In the genomic region with DNA sequence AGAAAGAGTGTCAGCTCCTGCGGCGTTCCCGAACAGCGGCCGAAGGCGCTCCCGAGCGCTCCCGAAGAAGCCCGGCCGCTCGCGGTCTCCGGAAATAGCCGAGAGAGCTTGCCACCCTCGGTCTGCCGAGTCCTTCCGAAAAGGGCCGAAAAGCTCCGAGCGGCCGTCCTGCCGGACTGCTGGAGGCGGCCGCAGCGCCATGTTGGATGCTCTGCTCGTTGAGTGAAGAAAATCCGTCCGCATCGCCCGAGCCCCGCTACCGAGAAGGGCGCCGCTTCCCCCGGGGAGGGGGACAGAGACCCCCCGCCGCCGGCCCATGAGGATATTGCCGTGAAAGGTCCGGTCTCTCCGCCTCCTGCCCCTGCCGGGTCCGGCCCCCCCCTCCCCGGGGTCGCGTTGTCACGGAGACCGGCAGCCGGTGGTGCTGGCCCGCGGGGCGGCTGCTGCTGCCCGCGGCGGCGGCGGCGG, we compare ENCODE assay signal across 8 mouse cellular contexts. TPM values are rescaled to one million over a fixed set of nuclear protein-coding genes. Genes with fewer than 3 reads are reported as not detected.
DNase-seq lines count a peak whose midpoint lies in the region; ATAC-seq lines count a peak whose summit lies in the region.

No protein-coding gene starts in this region.

- H3K4me3 ChIP-seq in intestine, embryonic 14.5 days (ENCODE audit: low read depth, low read length): peak overlapping the region; percentile 88

- peak; percentile 91 for ATAC-seq in intestine, embryonic 14.5 days (replicated peaks; ENCODE audit: low FRiP score, low TSS enrichment, low read depth)

- WGBS in intestine, embryonic 14.5 days: 0% methylated on average over 45 of the region's 59 CpGs

- H3K9me3 ChIP-seq in intestine, embryonic 14.5 days (ENCODE audit: control insufficient read depth, low read length): no peaks in the 10 kb centered on the region

- H3K36me3 ChIP-seq in intestine, embryonic 14.5 days (ENCODE audit: control insufficient read depth, insufficient read depth, low read length): peaks cover 21% of the 10 kb centered on the region

- H3K27ac ChIP-seq in intestine, embryonic 14.5 days (ENCODE audit: low read depth): peak overlapping the region; percentile 91

- peaks cover 16% of the 10 kb centered on the region for H3K4me1 ChIP-seq in intestine, embryonic 14.5 days (replicated peaks; ENCODE audit: control insufficient read depth, insufficient read depth, low read length)

- intact Hi-C loops in gastrocnemius, postnatal 14 days (cut with DNase I; ENCODE audit: low total_unique reads): no loop called here
- intact Hi-C loops in left cerebral cortex, postnatal 14 days (cut with DNase I): loop anchor here (10.0 kb wide), 1 partner anchor 111 kb away; no protein-coding TSS in a partner anchor

- peak overlapping the region; percentile 96 for H3K9ac ChIP-seq in intestine, embryonic 14.5 days (ENCODE audit: low read length)

- no peaks in the 10 kb centered on the region for H3K27me3 ChIP-seq in intestine, embryonic 14.5 days (replicated peaks; ENCODE audit: control insufficient read depth, insufficient read depth, low read length)

- DNase-seq in adrenal gland, adult (ENCODE audit: inconsistent age in 2 of 2, low spot score in 1 of 2): peak; percentile 99 to 100
- DNase-seq in embryo, embryonic 10.5 days (ENCODE audit: low spot score): peak; percentile 98
- peak; percentile 100 for DNase-seq in gastrocnemius, postnatal 14 days
- DNase-seq in intestine, embryonic 14.5 days (ENCODE audit: low spot score): peak; percentile 99
- peak; percentile 99 to 100 for DNase-seq in left cerebral cortex, postnatal 14 days (ENCODE audit: low spot score in 2 of 2)
- peak; percentile 98 for DNase-seq in mesoderm, embryonic 11.5 days (ENCODE audit: low read depth, low spot score)
- DNase-seq in right cerebral cortex, postnatal 36 days (ENCODE audit: low spot score in 2 of 2): peak; percentile 96 to 98
- DNase-seq in yolk sac, embryonic 10.5 days (ENCODE audit: low spot score): peak; percentile 97

- peak overlapping the region; percentile 93 for H3K4me2 ChIP-seq in intestine, embryonic 14.5 days (ENCODE audit: low read length)

RNA-seq across cellular contexts. Expression of a gene that starts 0.5 kb away (rescaled TPM):
- total RNA-seq in gastrocnemius, postnatal 14 days (2021): 10 to 100 TPM; 95.2 to 98.9 TPM
- 37.0 and 40.7 TPM in 2 replicates for polyA plus RNA-seq in intestine, embryonic 14.5 days (2014; fragmentation: Nextera tagmentation; extraction: Ambion mirVana)
- 100 to 1,000 TPM; 199 TPM for total RNA-seq in left cerebral cortex, postnatal 14 days (2021)

Comparison
In these comparisons a context has a peak if more than half of its experiments do, and no peak if none do; other contexts are left out.
1. Peak in every context shown above with its lines: DNase-seq, ATAC-seq, H3K4me3 ChIP-seq and H3K27ac ChIP-seq.